Comparison of ENCODE assay signal across 14 mouse cellular contexts in the genomic region with DNA sequence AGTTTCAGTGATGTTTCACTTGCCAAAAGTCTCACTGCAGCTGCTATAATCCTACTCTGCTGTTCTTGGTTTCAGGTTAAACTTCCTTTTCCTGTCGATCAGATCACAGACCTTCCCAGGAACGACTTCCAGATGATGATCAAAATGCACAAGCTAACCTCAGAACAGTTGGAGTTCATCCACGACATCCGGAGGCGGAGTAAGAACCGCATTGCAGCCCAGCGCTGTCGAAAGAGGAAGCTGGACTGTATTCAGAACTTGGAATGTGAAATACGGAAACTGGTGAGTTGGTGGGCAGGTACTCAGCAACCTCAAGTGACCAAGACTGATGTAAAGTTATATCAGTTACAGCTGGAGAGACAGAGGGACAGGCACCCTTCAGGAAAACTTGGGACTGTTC. TPM values are rescaled to one million over a fixed set of nuclear protein-coding genes. Genes with fewer than 3 reads are reported as not detected.
DNase-seq lines count a peak whose midpoint lies in the region; ATAC-seq and TF ChIP-seq lines count a peak whose summit lies in the region.
"Had no signal": no experiment of that assay in that cellular context is flagged by ENCODE, and none has a peak within 500 bp of the region (broad histone marks: within the 10 kb centered on the region; RNA-seq: fewer than 3 reads in every experiment).

No protein-coding gene starts in this region.

- TF ChIP-seq POLR2A in lung, adult 2 months (IDR thresholded peaks at IDR 0.05; ENCODE audit: borderline replicate concordance, extremely low read depth, low read depth, low read length) = no peak

- no peak for TF ChIP-seq CTCF in lung, adult 2 months (IDR thresholded peaks at IDR 0.05; ENCODE audit: insufficient read depth, low read length)

- ATAC-seq in hematopoietic stem cell, adult 5-6 weeks (replicated peaks in 1 of 2; ENCODE audit: insufficient read depth in 1 of 2, low FRiP score in 2 of 2, low TSS enrichment in 1 of 2, low read depth in 1 of 2, poor library complexity in 2 of 2, severe bottlenecking in 2 of 2) = peak; percentile 85 to 88

- peak; percentile 24 for DNase-seq in adrenal gland, postnatal 10 days
- no peak for DNase-seq in adrenal gland, adult 2 months
- peak; percentile 39 to 49 for DNase-seq in lung, adult 18-20 months
- DNase-seq in lung, adult 2 months = no peak
- peak; percentile 41 to 48 for DNase-seq in monocyte, adult 2 months (ENCODE audit: low read depth in 1 of 2, low spot score in 2 of 2)
- DNase-seq in neural tube, embryonic 10.5 days (ENCODE audit: extremely low spot score, low spot score) = no peak
- DNase-seq in gastrocnemius, adult 18-20 months (ENCODE audit: low spot score) = no peak
- DNase-seq: cerebellum, postnatal 36 days; spleen, adult 18-20 months; thymus, adult 2 months had no signal

- no peak overlapping the region for H3K4me3 ChIP-seq in lung, adult 2 months (replicated peaks; ENCODE audit: extremely low read depth, low read depth, low read length)

- 0 out of 2 replicates have a peak, but pooled peaks cover 3% of the 10 kb centered on the region for H3K4me1 ChIP-seq in lung, adult 2 months (ENCODE audit: control insufficient read depth, insufficient read depth, low read length)

- whole genome bisulfite sequencing in lung, adult 2 months = 36% methylated on average over 9 of the region's 9 CpGs

RNA-seq across cellular contexts. Expression of a gene that starts 27.4 kb away (rescaled TPM):
- under 1 TPM in 1 of 2 experiments, not detected in 1; 0.12 TPM for total RNA-seq in adrenal gland, postnatal 10 days (2021)
- total RNA-seq in adrenal gland, adult 2 months (2021) = not detected
- polyA plus RNA-seq in adrenal gland, adult 2 months (2012; rRNA removed) = not detected in 2 replicates
- not detected in 2 replicates for polyA plus RNA-seq in lung, adult 2 months (2012; rRNA removed)
- not detected in 2 replicates for total RNA-seq in hematopoietic stem cell, adult 5-6 weeks (2017)
- total RNA-seq in gastrocnemius, adult 18-20 months (2021) = not detected
- total RNA-seq: left cerebral cortex, adult 8-10 months had no signal
- polyA plus RNA-seq: heart, postnatal 0 days; liver, embryonic 16.5 days had no signal

RNA-seq across cellular contexts. Expression of a gene that starts 40.1 kb away (rescaled TPM):
- total RNA-seq in adrenal gland, postnatal 10 days (2021) = 10 to 100 TPM in 1 of 2 experiments, 1 to 10 TPM in 1; 9.8 to 11.8 TPM
- total RNA-seq in adrenal gland, adult 2 months (2021) = 1 to 10 TPM; 7.9 to 8.9 TPM
- polyA plus RNA-seq in adrenal gland, adult 2 months (2012; rRNA removed) = 0.10 and 0.31 TPM in 2 replicates
- 1.7 and 6.7 TPM in 2 replicates for polyA plus RNA-seq in lung, adult 2 months (2012; rRNA removed)
- total RNA-seq in hematopoietic stem cell, adult 5-6 weeks (2017) = 62.2 and 66.9 TPM in 2 replicates
- total RNA-seq in gastrocnemius, adult 18-20 months (2021) = 1 to 10 TPM; 4.2 to 4.7 TPM

Comparison
In these comparisons a context has a peak if more than half of its experiments do, and no peak if none do; other contexts are left out.
1. DNase-seq: peak in adrenal gland, postnatal 10 days (single experiment), lung, adult 18-20 months (2 of 2) and monocyte, adult 2 months (2 of 2); none in adrenal gland, adult 2 months (single experiment), lung, adult 2 months (single experiment), neural tube, embryonic 10.5 days (single experiment) and gastrocnemius, adult 18-20 months (single experiment).